Mouse (Mus musculus) liver, embryonic 14.5 days (tissue): Measurements from ENCODE around the gene Ccdc106.

Source experiments
- CTCF ChIP-seq: IDR thresholded peaks from 2 replicates; pipeline ENCODE4 v1.5.1; 2016; ENCODE audit warnings: antibody characterized with exemption, low read depth, control low read depth
- EP300 ChIP-seq: IDR thresholded peaks from 2 replicates; pipeline ENCODE4 v1.6.1; 2016; ENCODE audit warnings: antibody characterized with exemption, low read depth

GRCm38 (mm10) chr7:5016920-5017319 lies 3.4 kb upstream of the Ccdc106 start:
- TF ChIP-seq CTCF (no peak), EP300 (no peak)
